Mouse (Mus musculus): ENCODE results near the gene Golm1. TPM values are rescaled to one million over a fixed set of nuclear protein-coding genes. Genes with fewer than 3 reads are reported as not detected.

The Golm1 gene
- total RNA-seq, 2 experiments from 2014 or later, result 16.4 to 17.8 TPM

GRCm38 (mm10) chr13:59648598-59648997, 27.0 kb downstream of the Golm1 start:
- DNase-seq (ENCODE audit: low spot score in 2 of 2), result no peak

GRCm38 (mm10) chr13:59647484-59647883, 28.1 kb downstream of the Golm1 start:
- DNase-seq (ENCODE audit: low spot score in 2 of 2), result no peak

- peak in 1 of 2 experiments; percentile 19 for DNase-seq (ENCODE audit: low spot score in 2 of 2)
Observed at GRCm38 (mm10) chr13:59646674-59647244, 28.9 kb downstream of the Golm1 start.

- no peak for DNase-seq (ENCODE audit: low spot score in 2 of 2)
Observed at GRCm38 (mm10) chr13:59645491-59645890, 30.1 kb downstream of the Golm1 start.

- DNase-seq (ENCODE audit: low spot score in 2 of 2), result no peak
Observed at GRCm38 (mm10) chr13:59642818-59643217, 32.8 kb downstream of the Golm1 start.

- DNase-seq (ENCODE audit: low spot score in 2 of 2), result no peak
Observed at GRCm38 (mm10) chr13:59640178-59640440, 35.5 kb downstream of the Golm1 start.

GRCm38 (mm10) chr13:59639368-59640177, 36.0 kb downstream of the Golm1 start:
- no peak for DNase-seq (ENCODE audit: low spot score in 2 of 2)

GRCm38 (mm10) chr13:59637800-59638199, 37.8 kb downstream of the Golm1 start:
- no peak for DNase-seq (ENCODE audit: low spot score in 2 of 2)

- no peak for DNase-seq (ENCODE audit: low spot score in 2 of 2)
Observed at GRCm38 (mm10) chr13:59634637-59635036, 41.0 kb downstream of the Golm1 start.

- no peak for DNase-seq (ENCODE audit: low spot score in 2 of 2)
Observed at GRCm38 (mm10) chr13:59626739-59627138, 48.9 kb downstream of the Golm1 start.

GRCm38 (mm10) chr13:59624903-59625302, 50.7 kb downstream of the Golm1 start:
- DNase-seq (ENCODE audit: low spot score in 2 of 2), result no peak

GRCm38 (mm10) chr13:59624389-59624788, 51.2 kb downstream of the Golm1 start:
- DNase-seq (ENCODE audit: low spot score in 2 of 2), result no peak

GRCm38 (mm10) chr13:59621643-59622489, 53.7 kb downstream of the Golm1 start:
- no peak for DNase-seq (ENCODE audit: low spot score in 2 of 2)

- DNase-seq (ENCODE audit: low spot score in 2 of 2), result no peak
Observed at GRCm38 (mm10) chr13:59618463-59618862, 57.1 kb downstream of the Golm1 start.

- DNase-seq (ENCODE audit: low spot score in 2 of 2), result no peak
Observed at GRCm38 (mm10) chr13:59615554-59615953, 60.1 kb downstream of the Golm1 start.

GRCm38 (mm10) chr13:59615152-59615551, 60.5 kb downstream of the Golm1 start:
- no peak for DNase-seq (ENCODE audit: low spot score in 2 of 2)

GRCm38 (mm10) chr13:59613868-59614267, 61.7 kb downstream of the Golm1 start:
- no peak for DNase-seq (ENCODE audit: low spot score in 2 of 2)

- DNase-seq (ENCODE audit: low spot score in 2 of 2), result no peak
Observed at GRCm38 (mm10) chr13:59610437-59610836, 65.2 kb downstream of the Golm1 start.

GRCm38 (mm10) chr13:59609885-59610284, 65.7 kb downstream of the Golm1 start:
- no peak for DNase-seq (ENCODE audit: low spot score in 2 of 2)

GRCm38 (mm10) chr13:59605221-59605922, 70.2 kb downstream of the Golm1 start:
- DNase-seq (ENCODE audit: low spot score in 2 of 2), result no peak

GRCm38 (mm10) chr13:59604511-59604910, 71.1 kb downstream of the Golm1 start:
- no peak for DNase-seq (ENCODE audit: low spot score in 2 of 2)
